Comparison of ENCODE assay signal across 7 mouse cellular contexts in genomic region chr1:74948784-74949665, GRCm38 (mm10). TPM values are rescaled to one million over a fixed set of nuclear protein-coding genes. Genes with fewer than 3 reads are reported as not detected.
DNase-seq lines count a peak whose midpoint lies in the region; ATAC-seq and TF ChIP-seq lines count a peak whose summit lies in the region.

No protein-coding gene starts in this region.

- H3K4me3 ChIP-seq in forebrain, postnatal 0 days (ENCODE audit: low read depth, low read length) = 0 out of 2 replicates have a peak overlapping the region, but pooled peaks have one; percentile 7
- no peak overlapping the region for H3K4me3 ChIP-seq in hindbrain, embryonic 11.5 days (ENCODE audit: low read depth, low read length)

- peak; percentile 75 for DNase-seq in MN1 (ENCODE audit: low spot score)
- DNase-seq in forebrain, postnatal 0 days = peak; percentile 69
- DNase-seq in hindbrain, embryonic 11.5 days (ENCODE audit: low spot score) = peak; percentile 75
- DNase-seq in layer of hippocampus, postnatal 25 days (ENCODE audit: extremely low spot score in 1 of 2, low spot score in 1 of 2) = peak; percentile 51 to 67
- peak; percentile 69 for DNase-seq in lung, postnatal 14 days
- DNase-seq in right cerebral cortex, adult 2 months (ENCODE audit: low spot score in 2 of 2) = peak; percentile 54 to 55

- peak; percentile 82 for TF ChIP-seq CTCF in forebrain, postnatal 0 days (IDR thresholded peaks at IDR 0.05; ENCODE audit: low read depth)

- no peaks in the 10 kb centered on the region for H3K9me3 ChIP-seq in forebrain, postnatal 0 days (ENCODE audit: low read length)
- no peaks in the 10 kb centered on the region for H3K9me3 ChIP-seq in hindbrain, embryonic 11.5 days (ENCODE audit: control insufficient read depth, low read length)

- 4% methylated on average over 20 of the region's 20 CpGs for whole genome bisulfite sequencing in forebrain, postnatal 0 days
- 2% methylated on average over 20 of the region's 20 CpGs for WGBS in hindbrain, embryonic 11.5 days

- H3K9ac ChIP-seq in forebrain, postnatal 0 days = no peak overlapping the region
- no peak overlapping the region for H3K9ac ChIP-seq in hindbrain, embryonic 11.5 days (ENCODE audit: low read depth, low read length)

- no peak overlapping the region for H3K27ac ChIP-seq in forebrain, postnatal 0 days (ENCODE audit: low read depth, low read length)
- H3K27ac ChIP-seq in hindbrain, embryonic 11.5 days (ENCODE audit: low read depth, low read length) = no peak overlapping the region

- H3K27me3 ChIP-seq in forebrain, postnatal 0 days (ENCODE audit: insufficient read depth, low read length) = peaks cover 71% of the 10 kb centered on the region
- peaks cover 83% of the 10 kb centered on the region for H3K27me3 ChIP-seq in hindbrain, embryonic 11.5 days (ENCODE audit: control insufficient read depth, insufficient read depth, low read length)

- no peak overlapping the region for H3K4me2 ChIP-seq in forebrain, postnatal 0 days (ENCODE audit: low read depth)
- no peak overlapping the region for H3K4me2 ChIP-seq in hindbrain, embryonic 11.5 days (replicated peaks; ENCODE audit: low read depth, low read length)

- H3K36me3 ChIP-seq in forebrain, postnatal 0 days (ENCODE audit: insufficient read depth) = no peaks in the 10 kb centered on the region
- no peaks in the 10 kb centered on the region for H3K36me3 ChIP-seq in hindbrain, embryonic 11.5 days (ENCODE audit: control insufficient read depth, insufficient read depth, low read length)

- ATAC-seq in cerebellum, adult (ENCODE audit: insufficient number of reproducible peaks, low FRiP score, low TSS enrichment) = peak; percentile 62; the same call in 1 of the 2 replicates
- ATAC-seq in forebrain, postnatal 0 days = peak; percentile 85
- ATAC-seq in hindbrain, embryonic 11.5 days (ENCODE audit: low FRiP score) = peak; percentile 70; the same call in 1 of the 2 replicates

- 0 out of 2 replicates have a peak, but pooled peaks cover 18% of the 10 kb centered on the region for H3K4me1 ChIP-seq in forebrain, postnatal 0 days (ENCODE audit: insufficient read depth)
- peaks cover 8% of the 10 kb centered on the region; the same call in 1 of the 2 replicates for H3K4me1 ChIP-seq in hindbrain, embryonic 11.5 days (replicated peaks; ENCODE audit: control insufficient read depth, insufficient read depth, low read length)

RNA-seq across cellular contexts. Expression of gene Ihh, which starts 2.4 kb away (rescaled TPM):
- total RNA-seq in forebrain, postnatal 0 days (2014; rRNA removed) = 0.08 and 0.29 TPM in 2 replicates
- polyA plus RNA-seq in forebrain, postnatal 0 days (2015; fragmentation: Nextera tagmentation; extraction: Ambion mirVana) = 0.11 and 0.19 TPM in 2 replicates
- 0.20 and 0.35 TPM in 2 replicates for polyA plus RNA-seq in hindbrain, embryonic 11.5 days (2014; fragmentation: Nextera tagmentation; extraction: Ambion mirVana)
- total RNA-seq in layer of hippocampus, postnatal 25 days (2021) = under 1 TPM; 0.10 to 0.38 TPM

RNA-seq across cellular contexts. Expression of gene Cfap65, which starts 13.6 kb away (rescaled TPM):
- 2.1 and 3.4 TPM in 2 replicates for total RNA-seq in forebrain, postnatal 0 days (2014; rRNA removed)
- 0.52 and 1.1 TPM in 2 replicates for polyA plus RNA-seq in forebrain, postnatal 0 days (2015; fragmentation: Nextera tagmentation; extraction: Ambion mirVana)
- polyA plus RNA-seq in hindbrain, embryonic 11.5 days (2014; fragmentation: Nextera tagmentation; extraction: Ambion mirVana) = 1.2 TPM in 2 replicates
- 1 to 10 TPM; 1.2 to 2.3 TPM for total RNA-seq in layer of hippocampus, postnatal 25 days (2021)

RNA-seq across cellular contexts. Expression of gene Cryba2, which starts 56.1 kb away (rescaled TPM):
- total RNA-seq in forebrain, postnatal 0 days (2014; rRNA removed) = not detected in 2 replicates
- not detected in 2 replicates for polyA plus RNA-seq in forebrain, postnatal 0 days (2015; fragmentation: Nextera tagmentation; extraction: Ambion mirVana)
- polyA plus RNA-seq in hindbrain, embryonic 11.5 days (2014; fragmentation: Nextera tagmentation; extraction: Ambion mirVana) = 0.50 and 1.6 TPM in 2 replicates
- total RNA-seq in layer of hippocampus, postnatal 25 days (2021) = under 1 TPM in 1 of 2 experiments, not detected in 1; 0.39 TPM
